Mouse (Mus musculus) hindbrain, postnatal 0 days (tissue): ENCODE data around the gene Nek11. TPM values are rescaled to one million over a fixed set of nuclear protein-coding genes. Genes with fewer than 3 reads are reported as not detected.

Experiments
- ATAC-seq: fragments of 200-750 bp; cut with Nextera tagmentation; 2 replicates; pipeline ENCODE4 v1.8.0; 2017; ENCODE audit warnings: mild to moderate bottlenecking, moderate TSS enrichment, moderate library complexity
- DNase-seq: peaks from one replicate; pipeline ENCODE4 v3.0.0-alpha.2; 2015; ENCODE audit warnings: low spot score
- H3K27ac ChIP-seq: fragments of 300-500 bp; sonication (generic); 2 replicates; pipeline ENCODE4 v1.5.1; 2014; ENCODE audit warnings: mild to moderate bottlenecking
- H3K27me3 ChIP-seq: fragments of 300-500 bp; sonication (generic); 2 replicates; pipeline ENCODE4 v1.6.1; 2014; ENCODE audit warnings: low read length, mixed read lengths; ENCODE audit not compliant: insufficient read depth
- H3K36me3 ChIP-seq: fragments of 300-500 bp; sonication (generic); 2 replicates; pipeline ENCODE4 v1.6.1; 2014; ENCODE audit warnings: low read length, mixed read lengths; ENCODE audit not compliant: insufficient read depth
- H3K4me1 ChIP-seq: fragments of 300-500 bp; sonication (generic); 2 replicates; pipeline ENCODE4 v1.6.1; 2014; ENCODE audit warnings: antibody characterized with exemption, low read length, mixed read lengths; ENCODE audit not compliant: insufficient read depth
- H3K4me2 ChIP-seq: fragments of 300-500 bp; sonication (generic); 2 replicates; pipeline ENCODE4 v1.6.1; 2014; ENCODE audit warnings: low read depth, mild to moderate bottlenecking, low read length, moderate library complexity, mixed read lengths
- H3K4me3 ChIP-seq: fragments of 300-500 bp; sonication (generic); 2 replicates; pipeline ENCODE4 v1.5.1; 2014; ENCODE audit warnings: low read length
- H3K9ac ChIP-seq: fragments of 300-500 bp; sonication (generic); replicated peaks from 2 replicates; pipeline ENCODE4 v1.6.1; 2014; ENCODE audit warnings: mild to moderate bottlenecking, low read length, moderate library complexity, mixed read lengths
- H3K9me3 ChIP-seq: fragments of 300-500 bp; sonication (generic); 2 replicates; pipeline ENCODE4 v1.6.1; 2016; ENCODE audit warnings: low read length, mixed read lengths
- CTCF ChIP-seq: IDR thresholded peaks from 2 replicates; pipeline ENCODE4 v1.5.1; 2016; ENCODE audit warnings: antibody characterized with exemption, control low read depth, low read depth
- WGBS: fragments of 180-500 bp; shearing (Covaris S2); extraction: QIAGEN DNeasy Blood & Tissue Kit; methylation state at CpG from one replicate; pipeline ENCODE4 v1.1.7; 2014; 5-methylcytosine and 5-hydroxymethylcytosine counted together
- polyA plus RNA-seq: library from polyadenylated mRNA; unstranded; fragments of >200 nt; fragmentation: Nextera tagmentation; extraction: Ambion mirVana; gene quantifications from 2 replicates; pipeline ENCODE4 v1.2.1, GENCODE M21; 2015
- total RNA-seq: library from RNA; depleted of rRNA; stranded (reverse); fragments of >200 nt; gene quantifications from 2 replicates; pipeline ENCODE4 v1.2.3, GENCODE M21; 2014

Nek11 gene
- total and polyA plus RNA-seq, 2 experiments from 2014 or later: 2.1 to 2.4 TPM

GRCm38 (mm10) chr9:105300738-105301325, 94.5 kb downstream of the Nek11 start:
- TF ChIP-seq CTCF: 0 out of 2 replicates have a peak, but pooled peaks have one; percentile 13
- no peak overlapping the region for H3K9ac ChIP-seq
- DNase-seq (no peak), ATAC-seq (no peak)
- 52% methylated on average over 2 of the region's 2 CpGs for WGBS
- H3K36me3 ChIP-seq: no peaks in the 10 kb centered on the region
- no peaks in the 10 kb centered on the region for H3K27me3 ChIP-seq
- H3K9me3 ChIP-seq: no peaks in the 10 kb centered on the region
- no peaks in the 10 kb centered on the region for H3K4me1 ChIP-seq
- H3K4me2 ChIP-seq: no peak overlapping the region
- no peak overlapping the region for H3K4me3 ChIP-seq
- no peak overlapping the region for H3K27ac ChIP-seq

GRCm38 (mm10) chr9:105284670-105285069, 110.7 kb downstream of the Nek11 start:
- no peaks in the 10 kb centered on the region for H3K36me3 ChIP-seq
- 46% methylated on average over 7 of the region's 7 CpGs for WGBS
- H3K4me3 ChIP-seq: no peak overlapping the region
- H3K9ac ChIP-seq: no peak overlapping the region
- H3K4me1 ChIP-seq: no peaks in the 10 kb centered on the region
- H3K9me3 ChIP-seq: no peaks in the 10 kb centered on the region
- ATAC-seq (no peak), DNase-seq (no peak)
- H3K27me3 ChIP-seq: no peaks in the 10 kb centered on the region
- H3K27ac ChIP-seq: no peak overlapping the region
- TF ChIP-seq CTCF: no peak
- H3K4me2 ChIP-seq: no peak overlapping the region

GRCm38 (mm10) chr9:105282725-105283124, 112.6 kb downstream of the Nek11 start:
- Histone ChIP-seq H3K4me2 (no peak overlapping the region), H3K9me3 (no peaks in the 10 kb centered on the region), H3K4me3 (no peak overlapping the region), H3K27me3 (no peaks in the 10 kb centered on the region), H3K4me1 (no peaks in the 10 kb centered on the region), H3K27ac (no peak overlapping the region), H3K9ac (no peak overlapping the region), H3K36me3 (no peaks in the 10 kb centered on the region)
- TF ChIP-seq CTCF: peak; percentile 77
- no peak for ATAC-seq
- 22% methylated on average over 4 of the region's 4 CpGs for WGBS
- DNase-seq: peak; percentile 78

GRCm38 (mm10) chr9:105274925-105275324, 120.4 kb downstream of the Nek11 start:
- Histone ChIP-seq H3K36me3 (no peaks in the 10 kb centered on the region), H3K4me3 (no peak overlapping the region), H3K9me3 (no peaks in the 10 kb centered on the region), H3K27ac (no peak overlapping the region), H3K9ac (no peak overlapping the region), H3K4me2 (no peak overlapping the region), H3K4me1 (no peaks in the 10 kb centered on the region; the same call in 1 of the 2 replicates), H3K27me3 (no peaks in the 10 kb centered on the region)
- 65% methylated on average over 3 of the region's 3 CpGs for WGBS
- TF ChIP-seq CTCF: no peak
- ATAC-seq (no peak), DNase-seq (no peak)

DNA sequence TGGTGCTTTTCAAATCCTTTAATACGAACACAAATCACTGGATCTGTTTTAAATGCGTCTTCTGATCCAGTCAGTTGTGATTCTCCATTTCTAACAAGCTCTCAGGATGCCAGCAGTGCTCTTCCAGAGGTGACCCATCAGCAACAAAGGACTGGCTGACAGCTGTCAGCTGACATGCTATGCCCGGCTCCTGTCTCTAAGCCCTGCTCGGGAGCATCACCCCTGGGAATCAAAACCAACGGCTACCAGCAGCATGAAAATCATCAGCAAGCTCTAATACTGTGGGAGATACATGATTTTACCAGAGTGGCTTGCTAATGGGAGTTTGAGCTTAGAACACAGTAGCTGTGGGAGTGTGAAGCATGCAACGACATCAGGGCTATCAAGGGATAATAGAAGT, 121.0 kb downstream of the Nek11 start:
- H3K4me3 ChIP-seq: no peak overlapping the region
- H3K9me3 ChIP-seq: no peaks in the 10 kb centered on the region
- H3K4me2 ChIP-seq: no peak overlapping the region
- no peak overlapping the region for H3K9ac ChIP-seq
- no peaks in the 10 kb centered on the region; the same call in 1 of the 2 replicates for H3K4me1 ChIP-seq
- WGBS: 20% methylated on average over 6 of the region's 6 CpGs
- ATAC-seq: no peak
- no peak for DNase-seq
- no peak overlapping the region for H3K27ac ChIP-seq
- no peaks in the 10 kb centered on the region for H3K36me3 ChIP-seq
- no peaks in the 10 kb centered on the region for H3K27me3 ChIP-seq
- no peak for TF ChIP-seq CTCF

- H3K9me3 ChIP-seq: no peaks in the 10 kb centered on the region
- no peak for DNase-seq
- ATAC-seq: no peak
- 20% methylated on average over 7 of the region's 7 CpGs for WGBS
- H3K27me3 ChIP-seq: no peaks in the 10 kb centered on the region
- H3K27ac ChIP-seq: no peak overlapping the region
- H3K4me2 ChIP-seq: no peak overlapping the region
- TF ChIP-seq CTCF: no peak
- H3K36me3 ChIP-seq: no peaks in the 10 kb centered on the region
- no peaks in the 10 kb centered on the region; the same call in 1 of the 2 replicates for H3K4me1 ChIP-seq
- no peak overlapping the region for H3K4me3 ChIP-seq
- no peak overlapping the region for H3K9ac ChIP-seq
Observed at GRCm38 (mm10) chr9:105272241-105272640, 123.1 kb downstream of the Nek11 start.

GRCm38 (mm10) chr9:105263140-105263539, 132.2 kb downstream of the Nek11 start:
- Histone ChIP-seq H3K4me3 (no peak overlapping the region), H3K4me2 (no peak overlapping the region), H3K9ac (no peak overlapping the region), H3K27ac (no peak overlapping the region), H3K27me3 (no peaks in the 10 kb centered on the region), H3K36me3 (no peaks in the 10 kb centered on the region), H3K4me1 (peaks cover 5% of the 10 kb centered on the region; the same call in 1 of the 2 replicates), H3K9me3 (no peaks in the 10 kb centered on the region)
- 64% methylated on average over 2 of the region's 2 CpGs for WGBS
- no peak for TF ChIP-seq CTCF
- peak; percentile 50 for DNase-seq
- 0 out of 2 replicates have a peak, but pooled peaks have one; percentile 29 for ATAC-seq
